Mouse (Mus musculus) ES-Bruce4 (cell line): Measurements from ENCODE around the gene Gal3st2.

Experiments
- CTCF ChIP-seq: IDR thresholded peaks from one replicate; pipeline ENCODE4 v1.8.1; 2011; ENCODE audit warnings: low read depth, low read length
- POLR2A ChIP-seq: IDR thresholded peaks from one replicate; pipeline ENCODE4 v1.8.1; 2011; ENCODE audit warnings: low read length; ENCODE audit not compliant: insufficient read depth

- TF ChIP-seq POLR2A (peak; percentile 94), CTCF (peak; percentile 1)
These were observed 35.9 kb upstream of the Gal3st2 start for GRCm38 (mm10) chr1:93825105-93825674.
